Mouse (Mus musculus) embryonic facial prominence, embryonic 15.5 days (tissue): ENCODE measurements around the gene Amer2. TPM values are rescaled to one million over a fixed set of nuclear protein-coding genes. Genes with fewer than 3 reads are reported as not detected.
A peak's percentile ranks its signal among the peaks of the same experiment; 100 is the strongest.

Source experiments
- ATAC-seq: fragments of 200-750 bp; cut with Nextera tagmentation; 2 replicates; pipeline ENCODE4 v1.8.0; 2017; ENCODE audit warnings: low read depth, moderate TSS enrichment; ENCODE audit not compliant: insufficient number of reproducible peaks, low FRiP score, low TSS enrichment
- H3K27ac ChIP-seq: fragments of 300-500 bp; sonication (generic); replicated peaks from 2 replicates; pipeline ENCODE4 v1.5.1; 2015; ENCODE audit warnings: mild to moderate bottlenecking, inconsistent platforms
- H3K27me3 ChIP-seq: fragments of 300-500 bp; sonication (generic); 2 replicates; pipeline ENCODE4 v1.6.1; 2015; ENCODE audit warnings: inconsistent platforms
- H3K36me3 ChIP-seq: fragments of 300-500 bp; sonication (generic); 2 replicates; pipeline ENCODE4 v1.6.1; 2015; ENCODE audit warnings: mild to moderate bottlenecking, inconsistent platforms
- H3K4me1 ChIP-seq: fragments of 300-500 bp; sonication (generic); 2 replicates; pipeline ENCODE4 v1.6.1; 2015; ENCODE audit warnings: inconsistent platforms
- H3K4me2 ChIP-seq: fragments of 300-500 bp; sonication (generic); replicated peaks from 2 replicates; pipeline ENCODE4 v1.6.1; 2015; ENCODE audit warnings: mild to moderate bottlenecking, inconsistent platforms
- H3K4me3 ChIP-seq: fragments of 300-500 bp; sonication (generic); replicated peaks from 2 replicates; pipeline ENCODE4 v1.5.1; 2015; ENCODE audit warnings: mild to moderate bottlenecking, inconsistent platforms
- H3K9ac ChIP-seq: fragments of 300-500 bp; sonication (generic); 2 replicates; pipeline ENCODE4 v1.6.1; 2015; ENCODE audit warnings: inconsistent platforms
- H3K9me3 ChIP-seq: fragments of 300-500 bp; sonication (generic); replicated peaks from 2 replicates; pipeline ENCODE4 v1.6.1; 2016; ENCODE audit warnings: inconsistent platforms
- WGBS: fragments of 180-500 bp; shearing (Covaris S2); methylation state at CpG from one replicate; pipeline ENCODE4 v1.1.7; 2015; 5-methylcytosine and 5-hydroxymethylcytosine counted together
- polyA plus RNA-seq: library from polyadenylated mRNA; unstranded; fragments of >200 nt; fragmentation: Nextera tagmentation; extraction: Ambion mirVana; gene quantifications from 2 replicates; pipeline ENCODE4 v1.2.1, GENCODE M21; 2015

The Amer2 gene
- polyA plus RNA-seq, 1 experiment from 2014 or later: 3.5 TPM

DNA sequence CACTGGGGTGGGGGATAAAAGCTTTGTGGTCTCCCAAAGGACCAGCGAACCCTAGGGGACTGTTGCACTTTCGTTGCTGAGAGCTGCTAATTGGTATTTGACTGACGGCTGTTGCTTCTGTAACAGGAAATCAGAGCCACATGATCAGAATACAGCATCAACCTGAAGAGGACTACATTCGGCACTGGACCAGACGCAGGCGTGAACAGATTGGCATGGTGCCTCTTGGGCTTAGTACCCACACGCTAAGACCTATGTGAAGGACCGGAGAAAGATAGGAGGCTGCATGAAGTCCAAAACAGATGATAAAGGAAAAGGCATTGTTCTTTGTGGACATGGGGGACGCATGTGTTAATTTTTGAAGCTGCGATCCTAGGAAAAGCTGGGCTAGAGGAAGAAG, 4.5 kb downstream of the Amer2 start:
- no peak for ATAC-seq
- H3K27ac ChIP-seq: no peak overlapping the region
- 18% methylated on average over 10 of the region's 10 CpGs for WGBS

DNA sequence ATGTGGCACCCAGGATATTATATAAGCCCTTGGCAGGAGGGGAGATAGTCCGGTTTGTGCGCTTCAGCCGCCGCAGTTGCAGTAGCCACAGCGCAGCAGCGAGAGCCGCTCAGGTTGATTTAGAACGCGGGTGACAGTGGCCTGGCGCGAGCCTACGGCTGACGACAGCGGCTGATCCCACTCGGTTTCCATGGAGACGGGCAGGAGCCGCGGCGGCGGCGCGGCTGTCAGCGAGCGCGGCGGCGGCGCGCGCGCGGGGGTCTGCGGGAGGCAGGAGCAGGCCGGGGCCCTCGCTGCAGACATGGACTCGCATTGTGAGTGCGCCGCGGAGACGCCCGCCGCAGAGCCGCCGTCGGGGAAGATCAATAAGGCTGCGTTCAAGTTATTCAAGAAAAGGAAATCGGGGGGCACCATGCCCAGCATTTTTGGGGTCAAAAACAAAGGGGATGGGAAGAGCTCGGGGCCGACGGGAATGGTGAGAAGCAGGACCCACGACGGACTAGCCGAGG, 5.1 kb downstream of the Amer2 start:
- Histone ChIP-seq H3K27me3 (peaks cover 20% of the 10 kb centered on the region), H3K4me3 (peak overlapping the region; percentile 60), H3K27ac (no peak overlapping the region), H3K9ac (peak overlapping the region; percentile 35), H3K9me3 (no peaks in the 10 kb centered on the region), H3K4me2 (peak overlapping the region; percentile 96), H3K36me3 (no peaks in the 10 kb centered on the region), H3K4me1 (peaks cover 22% of the 10 kb centered on the region)
- under 1% methylated on average over 53 of the region's 53 CpGs for WGBS
- peak; percentile 74 for ATAC-seq

More for the DNA sequence above, 4.5 kb downstream of the Amer2 start:
- H3K4me1 ChIP-seq: peaks cover 22% of the 10 kb centered on the region
- peak overlapping the region; percentile 96 for H3K4me2 ChIP-seq
- no peak overlapping the region for H3K9ac ChIP-seq
- no peaks in the 10 kb centered on the region for H3K9me3 ChIP-seq
- H3K4me3 ChIP-seq: peak overlapping the region; percentile 60
- H3K36me3 ChIP-seq: no peaks in the 10 kb centered on the region
- H3K27me3 ChIP-seq: peaks cover 20% of the 10 kb centered on the region

DNA sequence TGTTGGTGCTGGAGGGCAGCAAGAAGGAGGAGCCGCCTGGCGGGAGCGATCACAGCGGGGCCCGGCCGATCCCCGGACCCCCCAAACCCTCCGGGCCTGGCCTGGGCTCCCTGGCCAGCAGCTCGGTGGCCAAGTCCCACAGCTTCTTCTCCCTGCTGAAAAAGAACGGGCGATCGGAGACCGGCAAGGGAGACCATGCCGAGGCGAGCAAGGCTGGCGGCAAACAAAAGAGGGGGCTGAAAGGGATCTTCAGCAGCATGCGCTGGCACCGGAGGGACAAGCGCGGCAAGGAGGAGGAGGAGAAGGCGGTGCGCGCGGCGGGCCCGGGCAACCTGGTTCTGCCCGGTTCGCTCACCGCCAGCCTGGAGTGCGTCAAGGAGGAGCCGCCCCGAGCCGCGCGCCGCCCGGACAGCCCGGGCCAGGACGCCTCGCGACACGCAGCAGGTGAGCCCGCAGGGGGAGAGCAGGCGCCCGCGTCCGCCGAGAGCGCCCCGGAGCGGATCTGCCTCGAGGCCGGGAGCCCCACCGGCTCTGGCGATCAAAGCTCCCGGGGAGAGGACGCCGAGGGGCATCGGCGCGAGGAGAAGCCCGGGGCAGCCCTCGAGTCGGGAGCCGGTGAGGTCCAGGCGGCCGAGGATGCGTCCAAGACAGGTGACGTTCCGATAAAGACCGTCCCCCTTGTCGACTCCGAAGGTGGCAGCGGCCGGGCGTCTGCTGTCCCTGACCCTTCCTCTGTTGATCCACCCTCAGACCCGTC, 5.7 kb downstream of the Amer2 start:
- ATAC-seq: peak; percentile 72; the same call in 1 of the 2 replicates
- Histone ChIP-seq H3K4me3 (peak overlapping the region; percentile 60), H3K36me3 (no peaks in the 10 kb centered on the region), H3K27ac (no peak overlapping the region), H3K4me1 (peaks cover 22% of the 10 kb centered on the region), H3K4me2 (peak overlapping the region; percentile 96), H3K9ac (peak overlapping the region; percentile 35), H3K27me3 (peaks cover 20% of the 10 kb centered on the region), H3K9me3 (no peaks in the 10 kb centered on the region)
- WGBS: under 1% methylated on average over 77 of the region's 77 CpGs

DNA sequence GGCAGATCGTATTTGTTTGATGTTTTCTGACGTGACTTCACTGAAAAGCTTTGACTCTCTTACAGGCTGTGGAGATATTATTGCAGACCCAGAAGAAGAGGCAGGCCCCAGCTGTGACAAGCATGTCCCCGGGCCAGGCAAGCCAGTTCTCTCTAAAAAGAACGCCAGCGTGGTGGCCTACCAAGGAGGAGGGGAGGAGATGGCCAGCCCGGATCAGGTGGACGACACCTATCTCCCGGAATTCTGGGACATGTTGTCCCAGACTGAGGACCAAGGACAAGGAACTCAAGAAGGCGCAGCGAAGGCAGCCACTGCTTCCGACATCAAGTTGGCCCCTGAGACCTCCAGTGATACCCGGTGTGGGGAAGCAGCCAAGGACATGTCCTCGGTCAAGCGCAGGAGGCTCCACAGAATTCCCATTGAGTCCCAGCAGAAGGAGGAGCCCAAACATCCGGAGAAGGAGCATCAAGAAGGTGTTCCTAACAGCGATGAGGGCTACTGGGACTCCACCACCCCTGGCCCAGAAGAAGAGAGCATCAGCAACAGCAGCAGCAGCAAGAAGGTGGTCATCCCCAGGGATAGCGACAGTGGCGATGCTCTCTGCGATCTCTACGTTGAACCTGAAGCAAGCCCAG, 6.4 kb downstream of the Amer2 start:
- no peaks in the 10 kb centered on the region for H3K36me3 ChIP-seq
- H3K27ac ChIP-seq: no peak overlapping the region
- H3K27me3 ChIP-seq: peaks cover 20% of the 10 kb centered on the region
- WGBS: 60% methylated on average over 20 of the region's 20 CpGs
- H3K4me3 ChIP-seq: peak overlapping the region; percentile 60
- H3K4me1 ChIP-seq: peaks cover 22% of the 10 kb centered on the region
- peak overlapping the region; percentile 96 for H3K4me2 ChIP-seq
- no peak for ATAC-seq
- no peak overlapping the region for H3K9ac ChIP-seq
- no peaks in the 10 kb centered on the region for H3K9me3 ChIP-seq

DNA sequence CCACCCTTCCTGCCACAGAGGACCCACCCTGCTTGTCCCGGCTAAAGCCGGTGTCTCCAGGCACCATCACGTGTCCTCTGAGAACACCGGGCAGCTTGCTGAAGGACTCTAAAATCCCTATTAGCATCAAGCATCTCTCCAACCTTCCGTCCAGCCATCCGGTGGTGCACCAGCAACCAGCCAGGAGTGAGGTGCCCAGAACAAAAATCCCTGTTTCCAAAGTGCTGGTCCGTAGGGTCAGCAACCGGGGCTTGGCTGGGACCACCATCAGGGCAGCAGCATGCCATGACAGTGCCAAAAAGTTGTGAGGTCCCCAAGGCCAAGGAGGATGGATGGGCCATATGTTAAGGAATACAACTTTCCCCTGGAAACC, 6.9 kb downstream of the Amer2 start:
- WGBS: 94% methylated on average over 8 of the region's 8 CpGs
- no peak overlapping the region for H3K27ac ChIP-seq
- ATAC-seq: no peak
- H3K9me3 ChIP-seq: no peaks in the 10 kb centered on the region
- H3K4me2 ChIP-seq: no peak overlapping the region
- no peak overlapping the region for H3K9ac ChIP-seq
- H3K4me3 ChIP-seq: no peak overlapping the region; the same call in 1 of the 2 replicates
- peaks cover 22% of the 10 kb centered on the region for H3K4me1 ChIP-seq
- no peaks in the 10 kb centered on the region for H3K36me3 ChIP-seq
- peaks cover 20% of the 10 kb centered on the region for H3K27me3 ChIP-seq

DNA sequence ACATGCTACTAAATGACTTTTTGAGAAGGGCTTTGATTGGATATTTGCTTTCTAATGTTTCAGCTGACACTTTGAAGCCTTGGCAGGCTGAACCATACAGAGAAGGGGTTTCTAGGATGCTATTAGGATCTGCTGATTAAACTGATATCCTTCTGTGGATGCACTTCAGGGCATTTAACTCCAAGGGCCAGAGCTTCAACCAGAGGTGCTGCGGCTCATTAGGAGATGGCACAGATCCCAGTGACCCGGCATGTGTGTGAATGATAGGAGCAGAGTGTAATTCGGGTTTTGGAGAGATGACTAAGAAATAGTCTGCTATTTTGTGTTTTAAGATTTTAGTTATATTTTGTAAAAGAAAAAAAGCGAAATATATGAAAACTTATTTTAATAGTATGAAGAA, 8.6 kb downstream of the Amer2 start:
- peaks cover 22% of the 10 kb centered on the region for H3K4me1 ChIP-seq
- H3K4me2 ChIP-seq: no peak overlapping the region
- WGBS: 64% methylated on average over 4 of the region's 4 CpGs
- H3K9me3 ChIP-seq: no peaks in the 10 kb centered on the region
- H3K27me3 ChIP-seq: peaks cover 20% of the 10 kb centered on the region
- H3K27ac ChIP-seq: no peak overlapping the region
- H3K36me3 ChIP-seq: no peaks in the 10 kb centered on the region
- no peak overlapping the region for H3K9ac ChIP-seq
- no peak overlapping the region for H3K4me3 ChIP-seq
- ATAC-seq: no peak

DNA sequence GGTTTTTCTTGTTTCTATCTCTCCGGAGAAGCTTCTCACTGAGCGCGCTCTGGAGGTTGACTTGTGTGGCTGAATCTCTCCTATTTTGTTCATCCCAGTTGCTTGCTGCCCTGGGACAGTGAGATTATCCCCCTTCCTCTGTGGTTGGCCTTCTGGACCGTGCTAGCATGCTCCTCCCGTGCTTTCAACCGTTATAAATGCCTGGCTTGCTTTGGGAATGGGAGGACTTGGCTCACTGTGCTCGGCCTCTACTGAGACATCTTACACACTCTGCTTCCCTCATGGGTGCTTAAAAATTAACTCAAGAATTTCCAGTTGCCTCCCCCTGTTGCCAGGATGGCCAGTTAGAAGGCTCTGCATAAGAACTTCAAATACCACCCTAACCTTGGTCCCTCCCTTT, 10.8 kb downstream of the Amer2 start:
- Histone ChIP-seq H3K27ac (no peak overlapping the region), H3K36me3 (no peaks in the 10 kb centered on the region), H3K9me3 (no peaks in the 10 kb centered on the region), H3K27me3 (peaks cover 7% of the 10 kb centered on the region), H3K4me1 (peaks cover 9% of the 10 kb centered on the region), H3K4me3 (no peak overlapping the region), H3K4me2 (no peak overlapping the region), H3K9ac (no peak overlapping the region)
- ATAC-seq: no peak
- WGBS: 75% methylated on average over 7 of the region's 7 CpGs

DNA sequence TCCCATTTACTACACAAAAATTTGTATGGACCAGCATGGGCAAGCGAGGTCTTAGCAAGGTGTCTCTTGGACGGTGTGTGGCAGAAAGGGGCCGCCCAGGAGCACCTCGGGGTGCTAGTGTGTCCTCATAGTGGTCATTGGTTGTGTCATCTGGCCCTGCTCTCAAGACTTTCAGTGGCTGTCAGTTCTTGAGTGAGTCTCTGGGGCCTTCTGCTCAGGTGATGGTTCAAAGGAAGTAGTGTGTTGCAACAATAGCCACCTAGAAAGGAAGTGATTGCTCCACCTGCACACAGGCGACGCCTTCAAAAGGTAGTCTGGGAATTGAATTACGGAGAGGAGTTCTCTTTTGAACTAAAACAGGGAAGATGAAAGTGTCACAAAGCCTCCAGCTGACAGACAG, 11.2 kb downstream of the Amer2 start:
- 82% methylated on average over 7 of the region's 7 CpGs for WGBS
- no peak for ATAC-seq
- H3K4me3 ChIP-seq: no peak overlapping the region
- peaks cover 6% of the 10 kb centered on the region for H3K27me3 ChIP-seq
- H3K4me1 ChIP-seq: peaks cover 4% of the 10 kb centered on the region; the same call in 1 of the 2 replicates
- no peaks in the 10 kb centered on the region for H3K36me3 ChIP-seq
- H3K27ac ChIP-seq: no peak overlapping the region
- no peaks in the 10 kb centered on the region for H3K9me3 ChIP-seq
- no peak overlapping the region for H3K4me2 ChIP-seq
- no peak overlapping the region for H3K9ac ChIP-seq

DNA sequence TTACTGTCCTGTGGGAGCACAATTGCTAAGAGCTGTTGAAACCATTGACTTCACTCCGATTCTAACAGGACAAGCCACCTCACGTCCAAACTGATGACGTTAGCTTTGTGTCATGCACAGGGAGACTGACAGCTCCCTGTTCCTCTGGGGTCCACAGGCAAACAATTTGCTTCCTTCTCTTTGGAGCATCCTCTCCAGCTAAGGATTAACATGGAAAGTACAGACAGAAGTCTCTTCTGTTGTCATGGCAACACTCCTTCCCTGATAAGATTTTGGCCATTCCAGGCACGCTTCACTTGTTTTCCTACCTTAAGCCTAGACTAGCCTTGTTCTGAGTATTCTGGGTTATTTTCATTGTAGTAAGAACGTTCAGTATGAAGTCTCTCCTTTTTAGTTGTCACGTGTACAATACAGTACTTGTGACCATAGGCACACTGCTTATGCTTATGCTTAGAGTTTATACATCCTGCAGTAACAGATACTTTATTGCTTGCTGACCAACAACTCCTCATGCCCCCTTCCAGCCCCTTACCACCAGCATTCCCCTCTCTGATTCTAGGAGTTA, 12.1 kb downstream of the Amer2 start:
- WGBS: 61% methylated on average over 6 of the region's 6 CpGs
- no peaks in the 10 kb centered on the region for H3K9me3 ChIP-seq
- ATAC-seq: no peak
- no peaks in the 10 kb centered on the region for H3K4me1 ChIP-seq
- H3K27ac ChIP-seq: no peak overlapping the region
- H3K36me3 ChIP-seq: no peaks in the 10 kb centered on the region
- no peak overlapping the region for H3K4me3 ChIP-seq
- no peak overlapping the region for H3K9ac ChIP-seq
- H3K27me3 ChIP-seq: no peaks in the 10 kb centered on the region
- H3K4me2 ChIP-seq: no peak overlapping the region

DNA sequence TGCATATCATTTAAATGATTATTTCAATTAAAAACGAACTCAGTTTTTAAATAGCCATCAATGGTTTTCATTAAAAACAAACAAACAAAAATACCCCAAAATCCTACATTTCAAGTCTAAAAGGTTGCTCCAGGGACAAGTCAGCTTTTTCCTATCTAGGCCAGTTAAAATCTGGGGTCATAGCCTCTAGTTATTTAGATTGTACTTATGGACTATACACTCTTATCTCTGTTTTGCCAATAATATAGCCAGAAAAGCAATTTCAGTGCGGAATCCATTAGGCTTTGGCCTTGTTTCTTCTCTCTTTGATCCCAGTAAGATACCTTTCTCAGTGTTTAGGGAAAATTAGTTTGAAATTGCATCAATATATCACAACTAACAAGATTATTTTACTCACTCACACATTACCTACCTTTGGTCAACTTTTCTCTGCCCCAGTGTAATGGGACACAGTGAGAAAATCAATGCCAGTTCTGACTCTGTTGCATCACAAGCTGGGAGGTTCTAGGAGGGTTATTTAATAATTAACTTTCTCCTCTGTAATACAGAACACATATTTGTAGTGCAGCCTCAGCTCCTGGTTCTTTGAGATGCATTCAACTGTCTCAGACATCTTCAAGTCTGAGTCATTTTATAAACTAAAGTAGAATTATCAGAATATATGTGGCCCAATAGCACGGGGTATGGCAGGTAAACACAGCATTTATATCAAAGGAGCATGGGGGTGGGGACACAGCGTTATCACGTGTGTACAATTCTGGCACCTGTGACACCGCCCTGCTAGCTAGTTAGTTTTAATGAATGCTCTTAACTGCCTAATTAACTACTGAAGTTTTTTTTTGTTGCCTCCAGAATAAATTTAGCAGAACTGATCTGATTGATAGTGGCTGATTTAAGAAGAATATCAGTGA, 13.8 kb downstream of the Amer2 start:
- H3K4me1 ChIP-seq: no peaks in the 10 kb centered on the region
- no peaks in the 10 kb centered on the region for H3K27me3 ChIP-seq
- no peaks in the 10 kb centered on the region for H3K9me3 ChIP-seq
- H3K27ac ChIP-seq: no peak overlapping the region
- WGBS: 83% methylated on average over 6 of the region's 6 CpGs
- H3K4me3 ChIP-seq: no peak overlapping the region
- H3K4me2 ChIP-seq: no peak overlapping the region
- H3K36me3 ChIP-seq: no peaks in the 10 kb centered on the region
- no peak overlapping the region for H3K9ac ChIP-seq
- ATAC-seq: no peak

DNA sequence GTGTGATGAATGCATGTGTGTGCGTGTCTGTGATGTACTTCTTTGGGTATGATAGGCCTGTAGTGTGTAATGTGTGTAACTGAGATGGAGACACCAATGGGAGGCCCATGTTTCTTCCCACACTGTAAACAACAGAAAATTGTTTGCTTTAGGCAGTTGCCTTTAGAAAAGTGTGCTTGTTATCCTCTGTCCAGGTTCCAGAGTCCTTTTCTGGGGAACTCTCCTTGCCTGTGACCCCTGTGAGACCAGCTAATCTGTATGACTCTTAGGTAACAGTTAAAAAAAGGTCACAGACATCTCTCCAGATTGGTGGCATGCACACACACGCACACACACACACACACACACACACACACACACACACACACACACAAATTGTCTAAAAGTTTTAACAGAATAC, 15.3 kb downstream of the Amer2 start:
- Histone ChIP-seq H3K4me1 (no peaks in the 10 kb centered on the region), H3K27ac (no peak overlapping the region), H3K36me3 (no peaks in the 10 kb centered on the region), H3K4me3 (no peak overlapping the region), H3K9me3 (no peaks in the 10 kb centered on the region), H3K27me3 (no peaks in the 10 kb centered on the region), H3K4me2 (no peak overlapping the region), H3K9ac (no peak overlapping the region)
- WGBS: 79% methylated on average over 2 of the region's 2 CpGs
- no peak for ATAC-seq
